Mouse (Mus musculus): ENCODE results near the gene Scaf11.
A peak's percentile ranks its signal among the peaks of the same experiment; 100 is the strongest.
"Not testable (repeated sequence)": the region's sequence is repeated elsewhere in the genome, so short reads cannot be mapped to it uniquely, and the experiment has no call there.

The Scaf11 gene

DNA sequence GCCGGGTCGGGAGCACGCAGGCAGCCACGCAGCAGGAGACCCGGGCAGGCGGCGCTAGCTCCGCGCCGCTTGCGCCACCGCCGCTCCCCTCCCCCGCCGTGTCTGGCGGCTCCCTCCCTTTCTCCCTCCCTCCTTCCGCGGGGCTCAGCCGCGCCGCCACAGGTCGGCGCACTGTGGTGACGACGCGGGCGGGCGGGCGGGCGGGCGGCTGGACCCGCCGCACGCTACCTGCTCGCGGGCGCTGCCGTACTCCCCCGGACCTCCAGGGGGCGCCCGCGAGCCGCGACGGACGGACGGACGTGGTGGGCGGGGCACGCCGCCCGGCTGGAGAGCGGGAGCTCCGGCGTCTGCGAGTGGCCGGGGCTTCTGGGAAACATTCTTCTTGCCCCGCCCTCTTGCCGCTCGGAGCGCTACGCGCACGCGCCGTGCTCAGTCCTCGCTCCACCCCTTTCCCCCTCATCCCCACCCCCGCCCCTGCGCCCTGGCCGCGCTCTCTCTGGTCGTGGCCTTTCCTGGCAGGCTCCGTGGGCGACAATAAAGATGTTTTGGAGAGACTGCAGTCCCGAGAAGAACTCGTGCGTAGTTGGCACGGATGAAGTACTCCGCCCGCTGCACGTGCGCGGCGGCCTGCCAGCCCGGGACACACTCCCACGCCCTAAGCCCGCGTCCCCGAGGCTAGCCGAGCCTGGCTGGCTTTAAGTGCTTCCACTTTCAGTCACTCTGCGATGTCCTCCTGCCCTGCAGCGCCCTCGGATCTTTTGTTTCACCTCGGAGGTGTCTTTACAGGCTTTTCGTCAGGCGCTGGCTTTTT lies at the start of gene Scaf11:
Scaf11 (minus strand) TSS at position 114 of the 811 bp plus-strand sequence.
- DNase-seq: peak; percentile 94 to 97

DNA sequence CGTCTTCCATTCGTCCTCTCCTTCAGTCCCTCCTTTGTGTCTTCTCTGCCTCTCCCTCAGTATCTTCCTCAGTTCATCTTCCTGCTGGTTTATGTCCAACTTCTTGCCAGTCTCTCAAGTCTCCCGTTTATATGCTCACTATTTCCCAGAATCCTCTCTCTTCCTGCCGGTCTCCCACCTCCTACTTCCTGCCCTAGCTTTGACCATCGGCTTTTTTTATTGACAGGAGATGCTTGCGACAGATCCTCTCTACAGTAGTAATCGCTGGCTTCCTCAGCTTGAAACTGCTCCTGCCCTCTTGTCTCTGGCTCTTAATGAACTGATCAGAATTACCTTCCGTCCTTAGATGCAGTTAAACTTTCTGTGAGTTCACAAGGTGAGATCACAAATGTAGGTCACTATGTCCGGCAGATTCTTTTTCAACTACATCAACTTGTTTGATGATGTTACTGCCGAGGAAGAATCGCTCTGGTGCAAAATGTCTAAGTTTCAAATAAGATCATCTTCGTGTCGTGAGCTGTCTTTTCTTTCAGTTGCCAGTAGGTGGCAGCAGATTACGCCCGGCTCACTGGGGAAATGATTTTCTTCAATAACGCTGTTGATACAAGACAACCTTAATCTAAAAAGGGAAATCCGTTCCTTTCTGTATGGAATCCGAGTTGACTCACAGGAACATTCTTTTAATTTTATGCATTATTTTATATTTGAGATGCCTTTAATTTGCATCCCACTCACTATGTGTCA lies 46.6 kb upstream of the Scaf11 start:
- DNase-seq: peak; percentile 24 to 69

DNA sequence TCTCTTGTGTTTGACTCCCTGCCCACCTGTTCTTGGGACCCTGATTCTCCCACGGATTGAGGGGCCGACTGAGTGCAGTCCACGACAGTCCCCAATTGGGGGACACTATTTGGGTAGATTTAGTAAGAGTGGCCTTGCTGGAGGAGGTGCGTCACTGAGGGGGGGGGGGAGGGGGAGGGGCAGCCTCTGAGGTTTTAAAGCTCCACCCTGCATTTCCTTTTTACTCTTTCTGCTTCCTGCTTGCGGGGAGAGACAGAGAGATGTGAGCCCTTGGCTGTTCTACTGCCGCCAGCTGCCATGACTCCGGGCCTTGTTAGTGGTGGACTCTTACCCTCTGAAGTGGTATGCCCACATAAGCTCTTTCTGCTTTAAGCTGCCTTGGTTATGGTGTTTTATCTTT lies 37.0 kb upstream of the Scaf11 start:
- DNase-seq: no peak

DNA sequence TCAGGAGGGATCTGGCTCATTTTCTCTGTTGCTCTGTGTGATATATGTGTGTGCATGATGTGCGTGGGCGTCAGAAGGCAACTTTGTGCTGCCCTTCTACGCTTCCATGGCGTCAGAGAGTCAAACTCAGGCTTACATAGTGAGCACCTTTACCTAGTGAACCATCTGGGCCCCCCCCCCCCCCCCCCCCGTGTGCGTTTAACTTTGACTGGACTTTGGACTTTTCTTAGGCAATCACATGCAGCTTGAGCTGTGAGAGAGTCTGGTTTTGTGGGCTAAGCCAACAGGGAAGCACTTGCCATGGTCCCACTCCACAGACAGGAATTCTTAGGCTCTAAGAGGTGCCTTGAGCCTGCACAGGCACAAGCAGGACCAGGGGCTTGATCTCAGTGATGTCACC lies 33.6 kb upstream of the Scaf11 start:
- DNase-seq: no peak

DNA sequence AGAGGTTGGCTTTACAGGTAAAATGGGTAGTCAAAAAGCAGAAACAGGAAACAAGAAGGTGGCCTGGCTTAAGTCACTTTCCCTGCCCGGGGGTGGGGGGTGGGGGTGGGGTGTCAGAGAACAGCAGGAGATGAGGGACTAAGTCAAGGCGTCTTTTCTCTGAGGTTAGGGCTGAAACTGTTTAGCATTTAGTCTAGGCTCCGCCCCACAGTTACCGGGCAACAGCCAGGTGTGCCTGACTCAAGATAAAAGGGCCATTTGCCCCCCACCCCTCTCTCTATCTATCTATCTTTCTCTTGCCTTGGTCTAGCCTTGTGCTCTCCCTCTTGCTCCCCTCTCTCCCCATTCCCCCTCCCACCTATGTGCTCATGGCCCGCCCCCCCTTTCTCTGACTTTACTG lies 32.9 kb upstream of the Scaf11 start:
- no peak for DNase-seq

DNA sequence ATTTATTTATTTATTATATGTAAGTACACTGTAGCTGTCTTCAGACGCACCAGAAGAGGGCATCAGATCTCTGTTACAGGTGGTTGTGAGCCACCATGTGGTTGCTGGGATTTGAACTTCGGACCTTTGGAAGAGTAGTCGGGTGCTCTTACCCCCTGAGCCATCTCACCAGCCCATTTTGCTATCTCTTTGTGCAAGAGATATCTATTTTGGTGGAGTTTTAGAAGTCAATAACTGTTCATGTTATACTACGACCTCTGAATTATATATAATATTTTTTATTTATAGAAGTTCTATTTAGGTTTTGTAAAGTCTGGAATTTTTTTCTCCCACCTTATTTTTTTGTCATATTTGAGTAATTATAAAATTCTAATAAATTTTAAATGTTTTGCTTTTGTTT lies 32.3 kb upstream of the Scaf11 start:
- DNase-seq: not testable (repeated sequence)

DNA sequence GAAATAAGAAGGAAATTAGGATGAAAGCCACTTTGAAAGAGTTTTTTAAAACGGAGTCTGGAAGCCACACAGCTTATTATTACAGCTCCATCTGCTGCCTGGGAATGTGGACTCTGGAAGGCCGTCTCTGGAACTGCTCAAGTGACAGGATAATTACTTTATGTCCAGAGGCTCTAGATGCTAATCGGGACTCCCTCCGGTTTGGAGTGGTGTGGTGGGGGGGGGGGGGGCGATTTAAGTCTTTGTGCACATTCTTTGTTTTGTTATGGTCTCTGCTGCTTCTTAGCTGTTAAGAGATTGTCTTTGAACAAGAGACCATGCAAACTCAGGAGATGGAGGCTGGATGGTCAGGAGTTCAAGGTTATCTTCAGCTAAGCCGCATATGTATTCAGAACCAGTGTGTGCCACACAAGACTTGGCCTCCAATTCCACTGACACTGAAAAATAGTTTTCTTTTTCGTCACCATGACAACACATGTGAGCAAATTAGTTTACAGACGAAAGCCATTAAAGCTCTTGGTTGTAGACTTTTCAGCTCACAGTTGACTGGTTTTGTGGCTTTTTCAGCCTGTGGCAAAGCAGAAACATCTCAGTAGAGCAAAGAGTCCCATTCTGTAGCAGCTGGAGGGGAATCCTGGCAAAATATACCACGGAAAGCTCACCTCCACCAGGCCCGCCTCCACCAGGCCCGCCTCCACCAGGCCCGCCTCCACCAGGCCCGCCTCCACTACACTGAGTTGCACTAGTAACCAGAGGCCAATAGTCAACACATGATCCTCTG lies 31.4 kb upstream of the Scaf11 start:
- peak; percentile 18 to 36 for DNase-seq

DNA sequence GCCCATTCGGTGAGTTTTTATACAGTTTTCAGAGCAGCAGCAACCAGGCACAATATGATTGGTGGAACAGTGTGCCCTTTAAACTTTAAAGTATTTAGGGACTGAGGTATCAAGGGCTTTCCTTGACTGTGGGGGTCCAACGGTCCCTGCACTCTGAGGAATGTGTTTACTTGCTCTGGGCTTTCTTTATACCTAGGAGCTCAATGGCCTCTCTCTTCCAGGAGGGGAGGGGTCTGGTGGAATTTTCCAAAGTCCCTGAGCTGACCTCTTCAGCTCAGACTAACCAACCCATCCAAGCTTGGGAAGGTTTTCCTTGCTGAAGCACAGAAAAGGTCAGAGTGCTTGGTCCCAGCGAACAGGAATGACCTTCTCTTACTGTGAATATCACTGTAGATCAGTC lies 30.8 kb upstream of the Scaf11 start:
- no peak for DNase-seq

DNA sequence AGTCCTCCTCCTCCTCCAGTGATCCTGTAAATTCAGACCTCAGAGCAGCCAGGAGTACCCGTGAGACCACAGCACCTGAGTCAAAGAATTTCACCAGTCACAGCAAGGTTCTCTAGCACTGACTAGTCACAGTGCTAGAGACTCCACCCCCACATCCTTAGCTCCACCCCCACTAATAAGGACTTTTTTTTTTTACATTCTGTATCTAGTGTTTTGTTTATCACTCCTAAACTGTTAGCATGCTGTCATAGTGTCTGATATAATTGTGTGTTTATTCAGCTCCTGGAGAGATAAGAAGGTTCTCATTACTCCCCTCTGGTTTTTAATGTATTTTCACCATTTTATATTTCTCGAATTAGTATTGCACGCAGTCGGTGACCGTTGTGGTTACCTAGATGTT lies 29.5 kb upstream of the Scaf11 start:
- DNase-seq: no peak

DNA sequence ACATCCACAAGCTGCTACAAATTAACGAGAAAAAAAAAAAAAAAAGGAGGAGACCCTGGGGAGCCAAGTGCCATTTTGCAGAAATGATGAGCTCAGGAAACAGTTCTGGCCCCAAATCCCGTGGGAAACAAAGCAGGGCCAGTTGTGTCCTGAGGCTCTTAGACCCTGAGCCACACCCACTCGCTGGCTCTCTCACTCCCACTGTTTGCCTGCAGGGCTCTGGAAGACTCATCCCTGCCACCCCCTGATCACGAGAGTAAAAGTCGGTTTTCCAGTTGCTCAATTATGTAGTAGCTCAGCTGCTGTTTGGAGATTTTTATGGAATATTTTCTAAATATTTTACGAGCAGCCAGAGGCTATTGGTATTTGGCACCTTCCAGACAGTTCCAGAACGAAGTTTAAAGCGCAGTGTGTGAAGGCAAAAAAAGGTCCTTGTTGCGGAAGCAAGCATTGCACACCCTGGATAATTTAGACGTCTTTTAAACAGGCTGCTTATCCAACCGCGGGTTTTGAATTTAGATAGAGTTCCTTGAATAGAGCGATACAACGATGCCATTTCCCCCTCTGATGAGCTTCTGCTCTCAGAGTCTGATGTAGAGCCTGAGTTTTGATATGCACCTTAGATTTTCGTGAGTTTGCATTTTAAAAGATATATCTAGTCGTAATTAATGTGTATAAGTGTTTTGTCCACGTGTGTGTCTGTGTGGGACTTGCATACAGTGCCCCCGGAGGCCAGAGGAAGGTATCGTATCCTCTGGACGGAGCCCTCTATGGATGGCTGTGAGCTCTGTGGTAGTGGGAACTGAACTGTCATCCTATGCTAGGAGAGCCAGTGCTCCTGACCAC lies 28.5 kb upstream of the Scaf11 start:
- peak in 1 of 2 experiments; percentile 51 for DNase-seq

DNA sequence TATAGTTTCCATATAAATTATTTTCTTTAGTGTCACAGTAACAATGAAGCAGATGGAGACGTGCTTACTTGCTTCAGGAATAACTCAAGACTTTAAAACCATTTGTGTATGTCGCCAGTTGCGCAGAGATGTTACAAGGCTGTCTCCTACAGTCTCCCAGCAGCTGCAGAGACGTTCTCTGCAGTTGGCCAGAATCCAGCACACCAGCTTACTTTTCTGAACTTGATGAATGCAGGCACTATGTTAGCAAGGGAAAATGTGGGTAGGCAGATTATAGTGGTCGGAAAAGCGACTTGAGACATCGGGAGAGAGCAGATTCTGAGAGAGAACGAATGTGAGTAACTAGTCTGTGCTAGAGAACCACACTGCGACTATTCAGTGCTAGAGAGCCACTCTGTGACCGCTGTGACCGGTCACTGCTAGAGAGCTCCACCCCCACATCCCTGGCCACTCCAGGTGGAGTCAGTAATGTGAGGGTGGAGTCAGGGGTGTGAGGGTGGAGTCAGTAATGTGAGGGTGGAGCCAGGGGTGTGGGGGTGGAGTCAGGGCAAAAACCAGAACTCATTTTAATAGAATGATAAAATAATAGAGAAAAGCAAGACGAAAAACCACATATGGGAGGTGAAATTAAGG lies 26.5 kb upstream of the Scaf11 start:
- DNase-seq: peak in 1 of 2 experiments; percentile 28

DNA sequence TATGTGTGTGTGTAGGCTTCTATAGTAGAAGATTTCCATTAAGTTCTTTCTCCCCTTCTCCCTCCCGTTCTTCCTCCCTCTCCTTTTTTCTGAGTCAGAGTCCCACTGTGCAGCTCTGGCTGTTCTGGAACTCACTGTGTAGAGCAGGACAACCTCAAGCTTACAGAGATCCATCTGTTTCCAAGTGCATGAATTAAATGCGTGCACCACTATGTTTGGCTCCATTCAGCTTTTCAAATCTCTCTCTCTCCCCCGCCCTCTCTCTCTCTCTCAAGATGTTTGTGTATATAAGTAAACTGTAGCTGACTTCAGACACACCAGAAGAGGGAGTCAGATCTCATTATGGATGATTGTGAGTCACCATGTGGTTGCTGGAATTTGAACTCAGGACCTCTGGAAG lies 20.2 kb upstream of the Scaf11 start:
- DNase-seq: no peak

DNA sequence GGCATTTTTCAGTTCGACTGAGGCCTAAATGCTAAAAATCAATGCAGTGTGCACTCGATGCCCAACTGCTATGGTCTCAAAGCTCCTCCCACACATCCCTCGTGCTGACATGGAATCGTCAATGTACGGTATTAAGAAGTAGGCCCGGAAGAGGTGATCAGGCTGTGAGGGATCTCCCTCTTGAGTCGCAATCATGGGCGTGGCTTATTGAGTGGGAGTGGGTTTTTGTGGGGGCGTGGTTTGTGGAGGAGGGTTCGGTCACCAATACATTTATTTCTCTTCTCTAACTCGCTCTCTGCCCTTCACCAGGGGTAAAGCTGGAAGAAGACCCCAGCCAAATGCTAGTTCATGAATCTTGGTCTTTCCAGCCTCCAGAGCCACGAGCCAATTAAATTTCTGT lies 17.4 kb upstream of the Scaf11 start:
- DNase-seq: no peak

DNA sequence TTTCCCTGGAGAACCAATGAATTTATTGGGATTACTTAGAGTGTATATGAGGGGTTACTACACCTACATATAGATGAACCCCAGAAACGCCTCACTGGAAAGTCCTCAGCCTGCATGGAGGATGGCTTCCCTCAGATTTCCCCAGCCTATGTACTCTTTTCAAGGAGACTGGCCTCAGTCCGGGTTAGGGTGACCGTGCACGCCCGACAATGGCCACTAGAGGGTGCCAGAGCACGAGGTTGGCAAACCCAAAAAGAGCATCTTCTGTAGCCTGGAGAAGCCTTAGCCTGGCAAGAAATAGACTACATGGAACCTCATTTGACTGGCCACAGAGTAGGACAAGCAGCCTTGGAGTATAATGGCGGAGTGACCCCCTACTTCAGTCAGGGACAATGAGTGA lies 15.7 kb upstream of the Scaf11 start:
- peak; percentile 84 to 96 for DNase-seq

DNA sequence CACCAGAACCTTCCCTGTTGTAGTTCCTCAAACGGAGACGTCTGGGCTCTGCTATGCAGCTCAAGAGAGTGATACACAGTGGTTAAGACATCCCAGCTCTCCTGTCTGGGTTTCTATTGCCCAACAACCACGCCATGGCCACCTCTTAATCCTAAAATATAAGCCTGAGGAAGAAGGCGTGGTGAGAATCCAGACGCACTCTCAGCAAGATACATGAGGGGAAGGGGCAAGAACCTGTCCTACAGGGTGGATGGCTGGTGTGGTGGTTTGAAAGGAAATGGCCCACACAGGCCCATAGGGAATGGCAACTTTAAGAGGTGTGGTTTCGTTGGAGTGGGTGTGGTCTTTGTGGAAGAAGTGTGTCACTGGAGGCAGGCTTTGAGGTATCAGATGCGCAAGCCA lies 14.9 kb upstream of the Scaf11 start:
- DNase-seq: no peak

DNA sequence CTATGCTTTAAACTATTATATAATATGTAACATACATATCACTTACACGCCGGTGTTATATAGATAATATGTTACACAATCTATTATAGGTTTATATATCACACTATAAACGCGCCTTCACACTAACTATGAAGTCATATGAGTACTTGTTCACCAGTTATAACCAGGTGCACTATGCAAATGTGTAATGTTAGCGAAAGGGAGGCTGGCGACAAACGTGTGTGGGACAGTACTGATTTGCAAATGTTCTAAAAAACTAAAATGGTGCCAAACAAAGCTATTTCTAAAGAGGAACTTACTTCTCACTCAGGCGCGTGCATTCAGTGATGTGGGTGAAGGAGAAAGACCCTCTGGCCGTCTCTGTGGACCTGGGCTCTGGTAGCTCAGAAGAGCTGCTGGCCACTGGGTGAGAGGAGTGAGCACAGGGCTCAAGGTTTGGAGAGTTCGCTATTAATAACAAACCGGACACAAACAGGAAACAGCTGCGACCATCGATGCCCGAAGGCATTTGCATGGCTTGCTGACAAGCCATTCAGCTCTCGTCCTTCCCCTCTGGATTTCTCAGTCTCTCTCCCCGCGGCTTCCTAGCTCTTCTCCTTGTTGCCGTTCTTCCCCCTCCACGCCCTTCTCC lies 13.8 kb upstream of the Scaf11 start:
- peak; percentile 44 to 50 for DNase-seq

DNA sequence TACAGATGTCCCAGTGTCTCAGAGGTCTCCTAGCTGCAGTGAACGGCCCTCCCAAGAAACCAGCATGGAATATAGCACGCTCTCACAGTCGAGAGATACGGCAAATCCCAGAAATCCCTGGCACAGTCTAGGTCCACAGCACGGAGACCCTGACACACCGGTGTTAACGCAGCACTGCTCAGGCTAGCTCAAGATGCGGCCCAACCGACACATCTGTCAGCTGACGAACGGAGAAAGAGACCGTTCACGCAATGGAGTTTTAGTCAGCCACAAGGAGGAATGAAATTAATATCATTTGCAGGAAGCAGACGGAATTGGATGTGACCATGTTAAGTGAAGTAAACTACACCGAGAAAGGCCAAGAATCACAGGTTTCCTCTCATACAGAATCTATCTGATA lies 13.3 kb upstream of the Scaf11 start:
- no peak for DNase-seq

DNA sequence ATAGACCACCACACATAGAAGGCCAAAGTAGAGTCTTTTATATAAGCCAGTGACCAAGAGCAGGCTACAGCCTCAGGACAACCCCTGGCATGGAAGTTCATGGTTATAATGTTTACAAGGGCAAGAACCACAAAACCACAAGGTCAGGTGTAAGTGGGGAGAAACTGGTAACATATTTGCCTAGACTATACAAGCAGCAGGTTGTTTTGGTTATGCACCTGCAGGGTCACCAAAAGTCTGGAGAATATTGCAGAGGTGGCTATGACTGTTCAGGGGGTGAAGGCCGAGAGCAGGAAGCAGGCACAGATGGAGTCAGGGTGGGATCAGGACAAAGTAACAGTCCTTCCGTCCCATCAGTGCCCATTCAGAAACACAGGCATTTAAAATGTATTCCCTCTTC lies 7.7 kb upstream of the Scaf11 start:
- no peak for DNase-seq

DNA sequence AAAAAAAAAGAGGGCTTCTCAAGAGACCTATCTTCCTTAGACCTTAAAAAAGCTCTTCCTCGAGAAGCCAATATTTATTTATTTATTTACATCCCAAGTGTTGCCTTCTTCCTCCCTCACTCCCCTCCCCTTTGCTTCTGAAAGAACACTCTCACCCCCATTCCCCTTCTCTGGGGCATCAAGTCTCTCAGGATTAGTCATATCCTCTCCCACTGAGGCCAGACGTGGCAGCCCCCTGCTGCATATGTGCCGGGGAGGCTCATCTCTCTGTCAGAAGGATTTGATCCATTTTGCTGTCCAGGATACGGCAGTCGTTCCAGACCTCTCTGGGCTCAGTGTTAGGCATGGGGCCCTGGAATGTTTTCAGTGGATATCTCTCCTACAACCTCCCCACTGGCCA lies 7.2 kb upstream of the Scaf11 start:
- DNase-seq: no peak

DNA sequence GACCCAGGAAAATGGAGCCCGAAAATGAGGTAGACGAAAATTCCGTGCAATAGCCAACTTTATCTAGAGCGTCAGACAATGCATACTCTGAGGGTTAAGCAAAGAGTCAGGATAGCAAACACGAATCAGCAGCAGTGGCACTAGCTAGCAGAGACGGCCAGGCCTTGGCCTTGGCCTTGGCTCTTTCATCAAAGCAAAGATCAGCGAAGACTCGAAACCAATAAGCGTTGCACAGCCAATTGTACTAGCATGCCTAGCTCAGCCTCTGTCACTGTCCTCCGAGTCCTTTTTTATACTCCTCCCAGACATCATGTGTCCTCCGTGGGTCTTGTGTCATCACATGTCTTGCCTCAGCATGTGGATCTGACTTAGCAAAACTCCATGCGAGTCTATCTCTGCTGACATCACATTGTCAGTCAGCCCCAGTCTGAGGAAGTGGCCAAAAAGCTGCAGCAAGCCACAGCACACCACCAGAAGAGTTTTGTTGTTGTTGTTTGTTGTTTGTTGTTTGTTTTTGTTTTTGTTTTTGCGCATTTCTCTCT lies 5.8 kb upstream of the Scaf11 start:
- no peak for DNase-seq

DNA sequence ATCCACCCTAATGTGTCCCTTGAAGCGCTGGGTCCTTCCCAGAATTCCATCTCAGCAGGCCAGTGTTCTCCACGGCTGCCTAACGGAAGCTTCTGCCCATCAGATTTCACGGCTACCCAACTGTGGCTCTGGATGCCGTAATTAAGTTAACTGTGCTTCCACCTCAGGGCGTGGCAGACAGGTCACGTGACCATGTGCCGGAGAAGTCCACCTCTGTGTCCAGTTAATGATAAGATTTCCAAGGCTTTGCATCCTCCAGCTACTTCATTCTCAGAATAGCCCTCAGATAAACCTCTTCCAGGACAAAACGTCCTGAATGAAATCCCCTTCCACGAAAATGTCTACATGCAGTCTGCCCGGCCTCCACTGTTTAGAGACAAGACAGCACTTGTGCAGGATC lies 4.4 kb upstream of the Scaf11 start:
- no peak for DNase-seq

Data from kidney, postnatal 36 days (tissue).